Mouse (Mus musculus) heart, postnatal 0 days (tissue): ENCODE measurements around the gene Lrrc34. TPM values are rescaled to one million over a fixed set of nuclear protein-coding genes. Genes with fewer than 3 reads are reported as not detected.
A peak's percentile ranks its signal among the peaks of the same experiment; 100 is the strongest.

Source experiments
- ATAC-seq: fragments of 200-750 bp; cut with Nextera tagmentation; 2 replicates; pipeline ENCODE4 v1.8.0; 2017; ENCODE audit warnings: low read depth, moderate number of reproducible peaks, moderate library complexity; ENCODE audit not compliant: insufficient read depth
- DNase-seq: peaks from one replicate; pipeline ENCODE4 v3.0.0-alpha.2; 2016; ENCODE audit warnings: low spot score
- H3K27ac ChIP-seq: fragments of 300-500 bp; sonication (generic); 2 replicates; pipeline ENCODE4 v1.5.1; 2014; ENCODE audit warnings: low read depth, mild to moderate bottlenecking
- H3K27me3 ChIP-seq: fragments of 300-500 bp; sonication (generic); 2 replicates; pipeline ENCODE4 v1.6.1; 2014; ENCODE audit warnings: low read length, mixed read lengths; ENCODE audit not compliant: control insufficient read depth, insufficient read depth
- H3K36me3 ChIP-seq: fragments of 300-500 bp; sonication (generic); replicated peaks from 2 replicates; pipeline ENCODE4 v1.6.1; 2014; ENCODE audit warnings: low read length, mixed read lengths; ENCODE audit not compliant: control insufficient read depth, insufficient read depth
- H3K4me1 ChIP-seq: fragments of 300-500 bp; sonication (generic); 2 replicates; pipeline ENCODE4 v1.6.1; 2014; ENCODE audit warnings: antibody characterized with exemption; ENCODE audit not compliant: control insufficient read depth, insufficient read depth
- H3K4me2 ChIP-seq: fragments of 300-500 bp; sonication (generic); 2 replicates; pipeline ENCODE4 v1.6.1; 2014; ENCODE audit warnings: low read depth, mild to moderate bottlenecking, low read length, moderate library complexity
- H3K4me3 ChIP-seq: fragments of 300-500 bp; sonication (generic); 2 replicates; pipeline ENCODE4 v1.5.1; 2014; ENCODE audit warnings: low read depth, low read length
- H3K9ac ChIP-seq: fragments of 300-500 bp; sonication (generic); replicated peaks from 2 replicates; pipeline ENCODE4 v1.6.1; 2014; ENCODE audit warnings: low read depth, low read length, mixed read lengths
- H3K9me3 ChIP-seq: fragments of 300-500 bp; sonication (generic); replicated peaks from 2 replicates; pipeline ENCODE4 v1.6.1; 2016; ENCODE audit warnings: low read length; ENCODE audit not compliant: control insufficient read depth
- CTCF ChIP-seq: IDR thresholded peaks from 2 replicates; pipeline ENCODE4 v1.5.1; 2016; ENCODE audit warnings: antibody characterized with exemption, control low read depth, low read depth
- EP300 ChIP-seq: IDR thresholded peaks from 2 replicates; pipeline ENCODE4 v1.6.1; 2016; ENCODE audit warnings: antibody characterized with exemption, low read depth
- WGBS: fragments of 180-500 bp; shearing (Covaris S2); extraction: QIAGEN DNeasy Blood & Tissue Kit; methylation state at CpG from one replicate; pipeline ENCODE4 v1.1.7; 2014; 5-methylcytosine and 5-hydroxymethylcytosine counted together
- polyA plus RNA-seq: library from polyadenylated mRNA; unstranded; fragments of >200 nt; fragmentation: Nextera tagmentation; extraction: Ambion mirVana; gene quantifications from 2 replicates; pipeline ENCODE4 v1.2.1, GENCODE M21; 2015
- total RNA-seq: library from RNA; depleted of rRNA; stranded (reverse); fragments of >200 nt; gene quantifications from 2 replicates; pipeline ENCODE4 v1.2.3, GENCODE M21; 2014; ENCODE audit warnings: low replicate concordance

Gene Lrrc34
- total and polyA plus RNA-seq, 2 experiments from 2014 or later, result 0.18 TPM; not detected in 1

- WGBS, result 2% methylated on average over 14 of the region's 14 CpGs
- H3K9me3 ChIP-seq, result no peaks in the 10 kb centered on the region
- peak overlapping the region; percentile 95 for H3K4me3 ChIP-seq
- ATAC-seq (no peak), DNase-seq (peak; percentile 29)
- H3K4me2 ChIP-seq, result peak overlapping the region; percentile 75
- H3K4me1 ChIP-seq, result peaks cover 12% of the 10 kb centered on the region
- H3K36me3 ChIP-seq, result peaks cover 17% of the 10 kb centered on the region
- H3K27me3 ChIP-seq, result no peaks in the 10 kb centered on the region
- H3K9ac ChIP-seq, result peak overlapping the region; percentile 51
- H3K27ac ChIP-seq, result peak overlapping the region; percentile 47; the same call in 1 of the 2 replicates
- TF ChIP-seq CTCF, result no peak
- TF ChIP-seq EP300, result no peak
These were observed 47.0 kb downstream of the Lrrc34 start for GRCm38 (mm10) chr3:30600717-30601116.

- TF ChIP-seq EP300, result no peak
- ATAC-seq, result no peak
- H3K4me1 ChIP-seq, result peaks cover 12% of the 10 kb centered on the region
- H3K9me3 ChIP-seq, result no peaks in the 10 kb centered on the region
- H3K27me3 ChIP-seq, result no peaks in the 10 kb centered on the region
- WGBS, result 2% methylated on average over 32 of the region's 32 CpGs
- DNase-seq, result no peak
- H3K4me3 ChIP-seq, result peak within 1 kb of the TSS; percentile 95
- H3K9ac ChIP-seq, result peak within 1 kb of the TSS; percentile 51
- peak within 1 kb of the TSS; percentile 47; the same call in 1 of the 2 replicates for H3K27ac ChIP-seq
- H3K36me3 ChIP-seq, result peaks cover 12% of the 10 kb centered on the region
- peak within 1 kb of the TSS; percentile 75 for H3K4me2 ChIP-seq
These were observed 47.7 kb downstream of the Lrrc34 start, which contains the start of gene Actrt3 for GRCm38 (mm10) chr3:30599711-30600545. Actrt3 (minus strand) TSS chr3:30599939.

DNA sequence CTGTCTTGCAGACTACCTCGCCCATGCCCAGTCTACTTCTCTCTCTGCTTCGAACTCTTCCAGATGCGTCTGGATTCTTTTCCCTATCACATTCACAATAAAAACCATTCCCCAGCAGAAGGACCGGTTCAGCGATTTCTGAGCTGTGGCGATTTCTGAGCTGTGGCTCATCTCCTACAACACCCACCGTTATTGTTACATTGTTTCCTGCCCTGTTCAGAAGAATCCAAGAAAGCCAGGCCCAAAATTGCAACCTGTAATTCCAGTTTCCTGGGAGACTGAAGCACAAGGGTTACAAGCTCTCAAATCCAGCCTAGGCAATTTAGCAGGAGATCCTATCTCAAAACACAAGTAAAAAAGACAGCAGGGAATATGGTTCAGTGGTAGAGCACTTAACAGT, 50.4 kb downstream of the Lrrc34 start:
- ATAC-seq (no peak), DNase-seq (no peak)
- WGBS, result 89% methylated on average over 7 of the region's 7 CpGs
- Histone ChIP-seq H3K4me2 (no peak overlapping the region), H3K27ac (no peak overlapping the region), H3K4me3 (no peak overlapping the region), H3K36me3 (no peaks in the 10 kb centered on the region), H3K9me3 (no peaks in the 10 kb centered on the region), H3K9ac (no peak overlapping the region), H3K4me1 (peaks cover 8% of the 10 kb centered on the region), H3K27me3 (no peaks in the 10 kb centered on the region)
- no peak for TF ChIP-seq CTCF
- TF ChIP-seq EP300, result no peak

DNA sequence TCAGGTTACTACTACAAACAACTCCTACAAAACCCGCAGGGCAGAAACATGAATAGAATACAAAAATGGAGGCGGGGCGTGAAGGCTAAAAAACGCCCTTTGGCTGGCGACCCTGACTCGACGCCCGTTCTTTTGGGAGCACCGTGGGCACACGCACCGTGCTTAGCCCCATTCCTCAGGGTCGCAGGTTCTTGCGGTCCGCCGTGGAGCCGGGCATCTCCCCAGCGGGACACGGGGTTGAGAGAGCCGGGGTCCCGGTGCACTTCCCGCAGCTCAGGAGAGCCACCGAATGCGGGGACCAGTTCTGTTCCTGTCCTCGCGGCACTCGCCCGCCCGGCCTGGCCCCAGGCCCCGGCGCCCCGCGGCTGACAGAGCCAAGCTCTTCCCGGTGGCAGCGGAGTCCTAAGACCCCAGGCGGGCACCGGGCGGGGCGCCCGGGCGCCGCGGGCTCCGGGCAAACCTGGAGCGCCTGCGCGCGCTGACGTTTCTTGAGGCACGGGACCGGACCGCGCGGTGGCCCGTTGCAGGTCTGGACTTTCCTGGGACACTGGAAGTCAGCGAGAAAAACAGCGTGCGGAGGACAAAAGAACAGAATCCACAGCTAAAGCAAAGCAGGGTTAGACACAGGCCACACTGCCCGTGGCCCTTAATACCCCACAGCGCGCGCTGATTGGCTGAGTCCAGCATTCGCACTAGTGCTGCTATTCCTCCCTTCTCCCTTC, 52.4 kb downstream of the Lrrc34 start:
- Histone ChIP-seq H3K4me1 (peaks cover 8% of the 10 kb centered on the region), H3K36me3 (no peaks in the 10 kb centered on the region), H3K9ac (peak overlapping the region; percentile 75), H3K4me3 (peak overlapping the region; percentile 64), H3K27me3 (no peaks in the 10 kb centered on the region), H3K27ac (peak overlapping the region; percentile 36; the same call in 1 of the 2 replicates), H3K4me2 (peak overlapping the region; percentile 89), H3K9me3 (no peaks in the 10 kb centered on the region)
- TF ChIP-seq CTCF (no peak), EP300 (no peak)
- under 1% methylated on average over 55 of the region's 62 CpGs for WGBS
- ATAC-seq (peak; percentile 54; the same call in 1 of the 2 replicates), DNase-seq (peak; percentile 27)

DNA sequence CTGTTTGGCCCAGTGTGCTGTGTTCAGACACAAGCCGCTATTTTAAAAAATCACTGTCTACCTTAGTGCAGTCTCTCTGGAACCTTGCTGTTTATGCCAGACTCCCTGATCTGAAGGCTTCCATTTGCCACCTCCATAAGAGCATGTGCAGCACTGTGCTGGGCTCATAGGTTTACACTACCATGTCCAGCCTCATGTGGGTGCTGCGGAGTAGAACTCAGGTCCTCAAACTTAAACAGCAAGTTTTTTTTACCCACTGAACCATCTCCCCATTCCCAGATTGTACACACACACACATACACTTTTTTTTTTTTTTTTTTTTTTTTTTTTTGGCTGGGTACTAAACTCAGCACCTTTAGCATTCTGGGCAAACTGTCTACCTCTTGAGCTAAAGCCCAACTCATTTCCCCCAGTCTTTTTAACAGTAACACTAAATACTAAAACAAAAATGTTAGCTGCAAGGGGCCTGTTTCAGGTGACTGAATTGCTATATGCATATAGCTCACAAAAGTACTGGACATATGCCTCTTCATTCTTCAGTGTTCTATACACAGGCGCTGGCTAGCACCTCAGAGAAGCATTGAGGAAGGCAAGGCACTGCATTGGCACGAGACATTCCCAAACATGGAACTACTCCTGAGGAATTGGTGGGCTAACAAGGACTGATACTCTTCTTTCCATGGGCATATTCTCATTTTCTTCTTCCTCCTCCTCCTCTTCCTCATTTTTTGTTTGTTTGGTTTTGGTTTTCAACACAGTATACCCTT, 53.8 kb downstream of the Lrrc34 start:
- no peak overlapping the region for H3K9ac ChIP-seq
- DNase-seq (no peak), ATAC-seq (no peak)
- H3K4me3 ChIP-seq, result no peak overlapping the region
- no peaks in the 10 kb centered on the region for H3K27me3 ChIP-seq
- H3K27ac ChIP-seq, result no peak overlapping the region
- TF ChIP-seq EP300 (no peak), CTCF (peak; percentile 15; the same call in 1 of the 2 replicates)
- 76% methylated on average over 4 of the region's 4 CpGs for WGBS
- no peaks in the 10 kb centered on the region for H3K4me1 ChIP-seq
- no peaks in the 10 kb centered on the region for H3K9me3 ChIP-seq
- H3K4me2 ChIP-seq, result no peak overlapping the region
- H3K36me3 ChIP-seq, result no peaks in the 10 kb centered on the region
